Mouse (Mus musculus): ENCODE results near the gene Tacr3.

GRCm38 (mm10) chr3:134908890-134909289 is 80.1 kb downstream of the Tacr3 start:
- no peak for TF ChIP-seq CTCF (IDR thresholded peaks at IDR 0.05; ENCODE audit: low read depth)
- TF ChIP-seq EP300 (IDR thresholded peaks at IDR 0.05; ENCODE audit: low read depth), result no peak
